ENCODE assay signal across 18 mouse cellular contexts in genomic region chr11:99585096-99585495, GRCm38 (mm10). TPM values are rescaled to one million over a fixed set of nuclear protein-coding genes. Genes with fewer than 3 reads are reported as not detected.
A peak's percentile ranks its signal among the peaks of the same experiment; 100 is the strongest.
DNase-seq lines count a peak whose midpoint lies in the region.
"Had no signal": no experiment of that assay in that cellular context is flagged by ENCODE, and none has a peak within 500 bp of the region (broad histone marks: within the 10 kb centered on the region; RNA-seq: fewer than 3 reads in every experiment).

No protein-coding gene starts in this region.

- intact Hi-C loops in left cerebral cortex, postnatal 14 days (cut with DNase I): no loop called here

- DNase-seq in left cerebral cortex, postnatal 14 days (ENCODE audit: low spot score in 2 of 2): peak; percentile 9 to 38
- DNase-seq in left cerebral cortex, adult 11 months (ENCODE audit: low spot score): no peak
- peak; percentile 35 to 41 for DNase-seq in right cerebral cortex, postnatal 10 days (ENCODE audit: low spot score in 2 of 2)
- DNase-seq in right cerebral cortex, postnatal 25 days: no peak
- peak; percentile 29 to 40 for DNase-seq in layer of hippocampus, postnatal 10 days (ENCODE audit: low spot score in 2 of 2)
- no peak for DNase-seq in heart, adult 18-20 months
- DNase-seq in kidney, adult 8-10 months: no peak
- DNase-seq: cerebellum, adult 9-10 months; gastrocnemius, postnatal 10 days; kidney, adult 9 months; kidney, postnatal 36 days; liver, postnatal 0 days; thymus, adult 18-20 months; thymus, postnatal 4 days had no signal

RNA-seq across cellular contexts. Expression of gene Krtap1-4, which starts 1.6 kb away (rescaled TPM):
- total RNA-seq in left cerebral cortex, postnatal 14 days (2021): not detected
- not detected for total RNA-seq in layer of hippocampus, postnatal 10 days (2021)
- total RNA-seq in heart, adult 18-20 months (2021): not detected
- total RNA-seq: common myeloid progenitor, adult 5-6 weeks; gastrocnemius, postnatal 10 days; heart, postnatal 25 days; left cerebral cortex, postnatal 36 days; liver, adult 2 months had no signal

RNA-seq across cellular contexts. Expression of gene Krtap1-5, which starts 4.3 kb away (rescaled TPM):
- not detected for total RNA-seq in left cerebral cortex, postnatal 14 days (2021)
- not detected for total RNA-seq in layer of hippocampus, postnatal 10 days (2021)
- total RNA-seq in heart, adult 18-20 months (2021): not detected
- total RNA-seq: common myeloid progenitor, adult 5-6 weeks; gastrocnemius, postnatal 10 days; heart, postnatal 25 days; left cerebral cortex, postnatal 36 days; liver, adult 2 months had no signal

RNA-seq across cellular contexts. Expression of gene Krtap1-3, which starts 6.0 kb away (rescaled TPM):
- total RNA-seq in left cerebral cortex, postnatal 14 days (2021): not detected
- not detected for total RNA-seq in layer of hippocampus, postnatal 10 days (2021)
- total RNA-seq in heart, adult 18-20 months (2021): not detected
- total RNA-seq: common myeloid progenitor, adult 5-6 weeks; gastrocnemius, postnatal 10 days; heart, postnatal 25 days; left cerebral cortex, postnatal 36 days; liver, adult 2 months had no signal

RNA-seq across cellular contexts. Expression of gene Krtap9-3, which starts 12.8 kb away (rescaled TPM):
- not detected for total RNA-seq in left cerebral cortex, postnatal 14 days (2021)
- not detected for total RNA-seq in layer of hippocampus, postnatal 10 days (2021)
- total RNA-seq in heart, adult 18-20 months (2021): not detected
- total RNA-seq: common myeloid progenitor, adult 5-6 weeks; gastrocnemius, postnatal 10 days; heart, postnatal 25 days; left cerebral cortex, postnatal 36 days; liver, adult 2 months had no signal

RNA-seq across cellular contexts. Expression of gene Gm11938, which starts 18.0 kb away (rescaled TPM):
- not detected for total RNA-seq in left cerebral cortex, postnatal 14 days (2021)
- not detected for total RNA-seq in layer of hippocampus, postnatal 10 days (2021)
- not detected for total RNA-seq in heart, adult 18-20 months (2021)
- total RNA-seq: common myeloid progenitor, adult 5-6 weeks; gastrocnemius, postnatal 10 days; heart, postnatal 25 days; left cerebral cortex, postnatal 36 days; liver, adult 2 months had no signal

Comparison
In these comparisons a context has a peak if more than half of its experiments do, and no peak if none do; other contexts are left out.
1. DNase-seq: peak in left cerebral cortex, postnatal 14 days (2 of 2), right cerebral cortex, postnatal 10 days (2 of 2) and layer of hippocampus, postnatal 10 days (2 of 2); none in left cerebral cortex, adult 11 months (single experiment), right cerebral cortex, postnatal 25 days (single experiment), heart, adult 18-20 months (0 of 2) and kidney, adult 8-10 months (0 of 2).